Mouse (Mus musculus) megakaryocyte, embryonic 14.5 days (primary cell): Measurements from ENCODE around the gene Gpc6. TPM values are rescaled to one million over a fixed set of nuclear protein-coding genes. Genes with fewer than 3 reads are reported as not detected.

Source experiments
- H3K27me3 ChIP-seq: replicated peaks from 2 replicates; pipeline ENCODE3; 2012; ENCODE audit warnings: inconsistent platforms
- H3K36me3 ChIP-seq: replicated peaks from 2 replicates; pipeline ENCODE3; 2012; ENCODE audit warnings: low read length, inconsistent platforms, mixed read lengths
- H3K4me1 ChIP-seq: 2 replicates; pipeline ENCODE4 v1.6.1; 2012; ENCODE audit warnings: inconsistent platforms
- H3K4me3 ChIP-seq: replicated peaks from 2 replicates; pipeline ENCODE3; 2012; ENCODE audit warnings: moderate library complexity, mild to moderate bottlenecking, inconsistent platforms
- H3K9me3 ChIP-seq: 2 replicates; pipeline ENCODE4 v1.6.1; 2012; ENCODE audit warnings: inconsistent platforms
- FLI1 ChIP-seq: IDR thresholded peaks from 2 replicates; pipeline ENCODE4 v1.6.1; 2012; ENCODE audit warnings: low read length, inconsistent platforms, mixed read lengths
- GATA1 ChIP-seq: IDR thresholded peaks from 3 replicates; pipeline ENCODE4 v1.6.1; 2012; ENCODE audit warnings: mixed read lengths, low read length, inconsistent platforms, borderline replicate concordance
- polyA plus RNA-seq: library from polyadenylated mRNA; stranded (reverse); fragments of >175 nt; gene quantifications from 2 replicates; pipeline ENCODE4 v1.2.3, GENCODE M21; 2012; ENCODE audit warnings: low replicate concordance; ENCODE audit not compliant: insufficient read depth

The Gpc6 gene
- polyA plus RNA-seq, 1 experiment = not detected

- no peak for TF ChIP-seq FLI1
- no peak for TF ChIP-seq GATA1
- Histone ChIP-seq H3K9me3 (peaks cover 57% of the 10 kb centered on the region), H3K4me1 (no peaks in the 10 kb centered on the region), H3K4me3 (no peak overlapping the region), H3K36me3 (no peaks in the 10 kb centered on the region), H3K27me3 (no peaks in the 10 kb centered on the region)
Measured at GRCm38 (mm10) chr14:117918724-117919123, 993.6 kb downstream of the Gpc6 start.

GRCm38 (mm10) chr14:117919612-117920011 is 994.5 kb downstream of the Gpc6 start:
- no peak for TF ChIP-seq GATA1
- TF ChIP-seq FLI1 = no peak
- Histone ChIP-seq H3K36me3 (no peaks in the 10 kb centered on the region), H3K9me3 (peaks cover 57% of the 10 kb centered on the region), H3K27me3 (no peaks in the 10 kb centered on the region), H3K4me1 (no peaks in the 10 kb centered on the region), H3K4me3 (no peak overlapping the region)

- Histone ChIP-seq H3K9me3 (peaks cover 67% of the 10 kb centered on the region), H3K36me3 (no peaks in the 10 kb centered on the region), H3K4me1 (no peaks in the 10 kb centered on the region), H3K4me3 (no peak overlapping the region), H3K27me3 (no peaks in the 10 kb centered on the region)
- TF ChIP-seq FLI1 = no peak
- TF ChIP-seq GATA1 = no peak
Measured at GRCm38 (mm10) chr14:117921393-117922014, 996.4 kb downstream of the Gpc6 start.

DNA sequence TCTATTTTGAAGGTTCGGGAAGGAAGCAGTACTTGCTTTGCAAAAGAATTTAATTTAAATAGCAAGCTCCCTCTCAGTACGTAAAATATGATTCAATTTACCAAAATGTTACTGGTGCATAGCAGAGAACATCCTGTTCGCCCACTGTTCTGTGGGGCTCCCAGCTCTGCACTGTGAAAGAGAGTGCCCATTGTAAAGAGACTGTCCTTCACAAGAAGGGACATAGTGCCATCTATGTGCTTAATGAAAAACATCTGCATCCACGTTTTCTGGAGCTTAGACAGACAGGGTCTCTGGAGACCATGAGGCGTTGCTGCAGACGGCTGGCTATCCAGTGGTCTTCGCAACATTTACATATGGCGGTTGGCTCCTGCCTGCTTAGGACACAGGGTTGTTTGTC is 998.6 kb downstream of the Gpc6 start:
- TF ChIP-seq GATA1 = no peak
- Histone ChIP-seq H3K36me3 (no peaks in the 10 kb centered on the region), H3K9me3 (peaks cover 68% of the 10 kb centered on the region), H3K4me3 (no peak overlapping the region), H3K27me3 (no peaks in the 10 kb centered on the region), H3K4me1 (no peaks in the 10 kb centered on the region)

DNA sequence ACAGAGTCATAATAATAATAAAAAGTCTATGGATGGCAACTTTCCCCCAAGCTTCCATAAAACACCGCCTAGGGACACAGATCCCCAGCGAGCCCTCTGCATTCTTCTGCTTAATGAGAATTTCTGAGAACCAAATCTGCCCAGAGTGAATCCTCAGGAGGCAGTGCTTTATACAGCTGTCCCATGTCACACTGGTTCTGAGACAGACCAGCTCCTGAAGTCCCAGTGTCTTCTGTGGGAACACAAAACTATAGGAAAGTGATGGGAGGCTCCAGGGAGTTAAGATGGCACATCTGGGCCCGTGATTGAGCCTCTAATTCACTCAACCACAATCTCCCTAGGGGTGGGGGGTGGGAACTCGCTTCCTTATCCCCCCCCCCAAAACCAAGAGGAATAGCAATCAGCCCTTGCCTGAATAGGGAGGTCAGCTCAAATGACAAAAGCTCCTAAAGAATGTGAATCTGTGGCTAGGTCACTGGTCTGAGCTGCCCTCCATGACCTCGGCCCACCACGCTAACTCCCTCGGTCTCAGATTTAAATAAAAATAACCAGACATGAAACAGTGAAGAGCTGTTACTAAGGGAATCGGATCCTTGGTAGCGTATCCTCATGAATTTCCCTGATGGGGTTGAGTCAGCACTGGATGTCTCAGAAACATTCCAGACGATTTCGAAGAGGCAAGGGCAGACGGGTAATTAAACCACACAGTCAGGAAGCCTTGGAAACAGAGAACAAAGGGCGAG is 1005.2 kb downstream of the Gpc6 start:
- Histone ChIP-seq H3K4me3 (no peak overlapping the region), H3K27me3 (no peaks in the 10 kb centered on the region), H3K4me1 (no peaks in the 10 kb centered on the region), H3K9me3 (peaks cover 65% of the 10 kb centered on the region), H3K36me3 (no peaks in the 10 kb centered on the region)
- TF ChIP-seq GATA1 (no peak), FLI1 (no peak)

GRCm38 (mm10) chr14:117930848-117931816 is 1006.0 kb downstream of the Gpc6 start:
- Histone ChIP-seq H3K4me3 (no peak overlapping the region), H3K9me3 (peaks cover 58% of the 10 kb centered on the region), H3K4me1 (no peaks in the 10 kb centered on the region), H3K27me3 (no peaks in the 10 kb centered on the region), H3K36me3 (no peaks in the 10 kb centered on the region)
- no peak for TF ChIP-seq GATA1
- TF ChIP-seq FLI1 = no peak

GRCm38 (mm10) chr14:117932163-117932851 is 1007.2 kb downstream of the Gpc6 start:
- peak overlapping the region; percentile 50 for H3K4me3 ChIP-seq
- H3K36me3 ChIP-seq = no peaks in the 10 kb centered on the region
- no peaks in the 10 kb centered on the region for H3K4me1 ChIP-seq
- H3K27me3 ChIP-seq = no peaks in the 10 kb centered on the region
- TF ChIP-seq FLI1 (no peak), GATA1 (no peak)
- H3K9me3 ChIP-seq = peaks cover 47% of the 10 kb centered on the region

DNA sequence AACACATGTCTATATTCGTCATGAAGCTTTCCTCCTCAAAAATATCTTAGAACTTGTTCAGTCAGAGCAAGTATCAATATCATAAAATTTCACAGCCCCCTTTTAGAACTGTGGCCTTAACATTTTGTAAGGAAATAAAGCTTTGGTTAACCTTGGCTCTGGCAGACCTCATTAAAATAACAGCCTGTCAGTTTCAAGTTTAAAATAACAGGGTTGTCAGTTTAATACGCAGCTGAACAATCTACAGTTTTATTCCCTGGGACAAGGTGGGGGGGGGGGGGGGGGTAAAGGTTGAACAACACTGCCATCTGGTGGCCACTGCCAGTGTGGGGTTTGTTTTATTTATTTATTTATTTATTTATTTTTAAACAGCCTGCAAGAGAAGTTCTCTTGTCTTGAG is 1013.4 kb downstream of the Gpc6 start:
- no peaks in the 10 kb centered on the region for H3K4me1 ChIP-seq
- no peak overlapping the region for H3K4me3 ChIP-seq
- no peaks in the 10 kb centered on the region for H3K27me3 ChIP-seq
- no peaks in the 10 kb centered on the region for H3K36me3 ChIP-seq
- peaks cover 16% of the 10 kb centered on the region for H3K9me3 ChIP-seq
- TF ChIP-seq GATA1 = no peak

GRCm38 (mm10) chr14:117939471-117939870 is 1014.4 kb downstream of the Gpc6 start:
- Histone ChIP-seq H3K9me3 (peaks cover 13% of the 10 kb centered on the region), H3K36me3 (no peaks in the 10 kb centered on the region), H3K27me3 (no peaks in the 10 kb centered on the region), H3K4me1 (no peaks in the 10 kb centered on the region), H3K4me3 (no peak overlapping the region)
- no peak for TF ChIP-seq GATA1
- no peak for TF ChIP-seq FLI1
